Mouse (Mus musculus) embryonic fibroblast, embryonic 13.5 days (primary cell): ENCODE data around the gene Aoc3.

Source experiments
- CTCF ChIP-seq: IDR thresholded peaks from 2 replicates; pipeline ENCODE4 v1.5.1; 2011; ENCODE audit warnings: mild to moderate bottlenecking, control low read depth, low read length, moderate library complexity, borderline replicate concordance; ENCODE audit not compliant: insufficient read depth
- POLR2A ChIP-seq: IDR thresholded peaks from 2 replicates; pipeline ENCODE4 v1.6.1; 2011; ENCODE audit warnings: low read depth, mild to moderate bottlenecking, control low read depth, low read length, moderate library complexity

DNA sequence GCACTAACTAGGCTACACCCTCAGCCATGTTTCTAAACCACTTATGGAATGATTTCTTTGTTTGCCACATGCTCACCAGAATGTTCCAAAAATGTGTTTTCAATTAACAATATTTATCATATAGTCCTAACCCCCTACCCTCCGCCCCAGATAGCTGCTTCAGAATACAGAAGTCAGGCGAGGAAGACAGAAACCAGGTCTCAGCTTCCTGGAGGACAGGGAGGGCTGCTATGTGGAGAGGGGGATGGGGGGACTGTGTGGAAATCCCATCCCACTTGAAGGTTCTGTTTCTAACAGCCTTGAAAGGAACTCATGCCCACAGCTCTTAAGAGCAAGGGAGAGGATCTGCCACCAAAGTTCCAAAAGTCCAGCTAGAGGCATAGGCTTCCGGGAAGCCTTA lies 18.8 kb downstream of the Aoc3 start:
- TF ChIP-seq CTCF (no peak), POLR2A (no peak)
